Mouse (Mus musculus) embryonic facial prominence, embryonic 13.5 days (tissue): ENCODE results near the gene Olfr1342. TPM values are rescaled to one million over a fixed set of nuclear protein-coding genes. Genes with fewer than 3 reads are reported as not detected.

Experiments
- ATAC-seq: fragments of 200-750 bp; cut with Nextera tagmentation; 2 replicates; pipeline ENCODE4 v1.8.0; 2017; ENCODE audit warnings: low read depth; ENCODE audit not compliant: insufficient number of reproducible peaks, insufficient read depth, low FRiP score, low TSS enrichment
- H3K27ac ChIP-seq: fragments of 300-500 bp; sonication (generic); 2 replicates; pipeline ENCODE4 v1.5.1; 2015; ENCODE audit warnings: moderate library complexity, mild to moderate bottlenecking, inconsistent platforms
- H3K27me3 ChIP-seq: fragments of 300-500 bp; sonication (generic); 2 replicates; pipeline ENCODE4 v1.6.1; 2015; ENCODE audit warnings: mild to moderate bottlenecking, inconsistent platforms
- H3K36me3 ChIP-seq: fragments of 300-500 bp; sonication (generic); 2 replicates; pipeline ENCODE4 v1.6.1; 2015; ENCODE audit warnings: mild to moderate bottlenecking, inconsistent platforms
- H3K4me1 ChIP-seq: fragments of 300-500 bp; sonication (generic); 2 replicates; pipeline ENCODE4 v1.6.1; 2015; ENCODE audit warnings: inconsistent platforms
- H3K4me2 ChIP-seq: fragments of 300-500 bp; sonication (generic); 2 replicates; pipeline ENCODE4 v1.6.1; 2015; ENCODE audit warnings: moderate library complexity, mild to moderate bottlenecking, inconsistent platforms
- H3K4me3 ChIP-seq: fragments of 300-500 bp; sonication (generic); 2 replicates; pipeline ENCODE4 v1.5.1; 2015; ENCODE audit warnings: mild to moderate bottlenecking, inconsistent platforms
- H3K9ac ChIP-seq: fragments of 300-500 bp; sonication (generic); 2 replicates; pipeline ENCODE4 v1.6.1; 2015; ENCODE audit warnings: mild to moderate bottlenecking, inconsistent platforms
- H3K9me3 ChIP-seq: fragments of 300-500 bp; sonication (generic); 2 replicates; pipeline ENCODE4 v1.6.1; 2016; ENCODE audit warnings: inconsistent platforms
- WGBS: fragments of 180-500 bp; shearing (Covaris S2); methylation state at CpG from one replicate; pipeline ENCODE4 v1.1.7; 2015; ENCODE audit warnings: mixed read lengths; 5-methylcytosine and 5-hydroxymethylcytosine counted together
- polyA plus RNA-seq: library from polyadenylated mRNA; unstranded; fragments of >200 nt; fragmentation: Nextera tagmentation; extraction: Ambion mirVana; gene quantifications from 2 replicates; pipeline ENCODE4 v1.2.1, GENCODE M21; 2015

Gene Olfr1342
- polyA plus RNA-seq: 0.19 and 0.20 TPM in 2 replicates

- Histone ChIP-seq H3K4me1 (no peaks in the 10 kb centered on the region), H3K9me3 (no peaks in the 10 kb centered on the region), H3K36me3 (no peaks in the 10 kb centered on the region), H3K4me3 (no peak within 1 kb of the TSS), H3K27ac (no peak within 1 kb of the TSS), H3K27me3 (peaks cover 13% of the 10 kb centered on the region; the same call in 1 of the 2 replicates), H3K4me2 (no peak within 1 kb of the TSS), H3K9ac (no peak within 1 kb of the TSS)
- no peak for ATAC-seq
- 24% methylated on average over 12 of the region's 12 CpGs for WGBS
Observed at GRCm38 (mm10) chr4:118692412-118692973, at the start of gene Olfr1342. Gene Olfr1342, minus strand, starts transcription at chr4:118692756.

- no peak for ATAC-seq
- Histone ChIP-seq H3K27me3 (peaks cover 45% of the 10 kb centered on the region), H3K9me3 (peaks cover 7% of the 10 kb centered on the region), H3K27ac (no peak overlapping the region), H3K4me3 (no peak overlapping the region), H3K4me2 (no peak overlapping the region), H3K4me1 (no peaks in the 10 kb centered on the region), H3K9ac (no peak overlapping the region), H3K36me3 (no peaks in the 10 kb centered on the region)
- WGBS: 5% methylated on average over 16 of the region's 16 CpGs
Observed at GRCm38 (mm10) chr4:118741881-118742280, 49.3 kb upstream of the Olfr1342 start.

- Histone ChIP-seq H3K9me3 (peaks cover under 1% of the 10 kb centered on the region; the same call in 1 of the 2 replicates), H3K27ac (no peak overlapping the region), H3K4me3 (no peak overlapping the region), H3K4me2 (no peak overlapping the region), H3K36me3 (no peaks in the 10 kb centered on the region), H3K27me3 (peaks cover 45% of the 10 kb centered on the region), H3K4me1 (no peaks in the 10 kb centered on the region), H3K9ac (no peak overlapping the region)
- WGBS: 7% methylated on average over 11 of the region's 11 CpGs
- ATAC-seq: no peak
Observed at GRCm38 (mm10) chr4:118740988-118741698, 48.6 kb upstream of the Olfr1342 start.

- no peak overlapping the region for H3K9ac ChIP-seq
- 57% methylated on average over 3 of the region's 3 CpGs for WGBS
- ATAC-seq: no peak
- H3K4me1 ChIP-seq: no peaks in the 10 kb centered on the region
- H3K4me3 ChIP-seq: no peak overlapping the region
- no peak overlapping the region for H3K27ac ChIP-seq
- no peaks in the 10 kb centered on the region for H3K36me3 ChIP-seq
- no peak overlapping the region for H3K4me2 ChIP-seq
- H3K27me3 ChIP-seq: peaks cover 45% of the 10 kb centered on the region
- H3K9me3 ChIP-seq: no peaks in the 10 kb centered on the region
Observed at GRCm38 (mm10) chr4:118739574-118739973, 47.0 kb upstream of the Olfr1342 start.

- Histone ChIP-seq H3K9me3 (no peaks in the 10 kb centered on the region), H3K4me2 (no peak within 1 kb of the TSS), H3K9ac (no peak within 1 kb of the TSS), H3K36me3 (no peaks in the 10 kb centered on the region), H3K4me1 (no peaks in the 10 kb centered on the region), H3K27ac (no peak within 1 kb of the TSS), H3K4me3 (no peak within 1 kb of the TSS), H3K27me3 (no peaks in the 10 kb centered on the region)
- 83% methylated on average over 1 of the region's 1 CpGs for WGBS
- ATAC-seq: no peak
Observed at GRCm38 (mm10) chr4:118731875-118732274, 39.3 kb upstream of the Olfr1342 start, which contains the start of gene Olfr1339. Gene Olfr1339, plus strand, starts transcription at chr4:118732175.

- Histone ChIP-seq H3K4me2 (no peak overlapping the region), H3K4me3 (no peak overlapping the region), H3K9ac (no peak overlapping the region), H3K27me3 (no peaks in the 10 kb centered on the region), H3K9me3 (no peaks in the 10 kb centered on the region), H3K27ac (no peak overlapping the region), H3K4me1 (no peaks in the 10 kb centered on the region), H3K36me3 (no peaks in the 10 kb centered on the region)
- WGBS: 53% methylated on average over 10 of the region's 10 CpGs
- ATAC-seq: no peak
Observed at GRCm38 (mm10) chr4:118721742-118722483, 29.4 kb upstream of the Olfr1342 start.

- no peaks in the 10 kb centered on the region for H3K36me3 ChIP-seq
- no peaks in the 10 kb centered on the region for H3K4me1 ChIP-seq
- H3K9ac ChIP-seq: no peak within 1 kb of the TSS
- H3K4me2 ChIP-seq: no peak within 1 kb of the TSS
- H3K4me3 ChIP-seq: no peak within 1 kb of the TSS
- ATAC-seq: no peak
- H3K9me3 ChIP-seq: no peaks in the 10 kb centered on the region
- no peak within 1 kb of the TSS for H3K27ac ChIP-seq
- no peaks in the 10 kb centered on the region for H3K27me3 ChIP-seq
Observed at GRCm38 (mm10) chr4:118719838-118720237, 27.3 kb upstream of the Olfr1342 start, which contains the start of gene Olfr1340. Gene Olfr1340, plus strand, starts transcription at chr4:118720138.

GRCm38 (mm10) chr4:118711656-118712055 is 19.1 kb upstream of the Olfr1342 start:
- Histone ChIP-seq H3K27ac (no peak overlapping the region), H3K9me3 (no peaks in the 10 kb centered on the region), H3K27me3 (no peaks in the 10 kb centered on the region), H3K36me3 (no peaks in the 10 kb centered on the region), H3K4me1 (no peaks in the 10 kb centered on the region), H3K4me2 (no peak overlapping the region), H3K9ac (no peak overlapping the region), H3K4me3 (no peak overlapping the region)
- 39% methylated on average over 1 of the region's 1 CpGs for WGBS
- no peak for ATAC-seq

- 78% methylated on average over 5 of the region's 5 CpGs for WGBS
- H3K36me3 ChIP-seq: no peaks in the 10 kb centered on the region
- no peak overlapping the region for H3K9ac ChIP-seq
- no peak overlapping the region for H3K27ac ChIP-seq
- H3K4me2 ChIP-seq: no peak overlapping the region
- H3K4me1 ChIP-seq: no peaks in the 10 kb centered on the region
- no peak overlapping the region for H3K4me3 ChIP-seq
- H3K27me3 ChIP-seq: no peaks in the 10 kb centered on the region
- ATAC-seq: no peak
- no peaks in the 10 kb centered on the region for H3K9me3 ChIP-seq
Observed at GRCm38 (mm10) chr4:118708086-118708485, 15.5 kb upstream of the Olfr1342 start.

GRCm38 (mm10) chr4:118703223-118703622 is 10.7 kb upstream of the Olfr1342 start, which contains the start of gene Olfr1341:
Gene Olfr1341, plus strand, starts transcription at chr4:118703523.
- Histone ChIP-seq H3K9me3 (no peaks in the 10 kb centered on the region), H3K27ac (no peak within 1 kb of the TSS), H3K9ac (no peak within 1 kb of the TSS), H3K36me3 (no peaks in the 10 kb centered on the region), H3K4me3 (no peak within 1 kb of the TSS), H3K27me3 (no peaks in the 10 kb centered on the region), H3K4me1 (no peaks in the 10 kb centered on the region), H3K4me2 (no peak within 1 kb of the TSS)
- WGBS: 76% methylated on average over 3 of the region's 3 CpGs
- no peak for ATAC-seq

- no peak overlapping the region for H3K27ac ChIP-seq
- H3K27me3 ChIP-seq: peaks cover 13% of the 10 kb centered on the region; the same call in 1 of the 2 replicates
- H3K4me3 ChIP-seq: no peak overlapping the region
- H3K9me3 ChIP-seq: no peaks in the 10 kb centered on the region
- 41% methylated on average over 2 of the region's 2 CpGs for WGBS
- H3K4me1 ChIP-seq: no peaks in the 10 kb centered on the region
- ATAC-seq: no peak
- no peaks in the 10 kb centered on the region for H3K36me3 ChIP-seq
- no peak overlapping the region for H3K4me2 ChIP-seq
- H3K9ac ChIP-seq: no peak overlapping the region
Observed at GRCm38 (mm10) chr4:118693812-118694211, 1.3 kb upstream of the Olfr1342 start.
